Mouse (Mus musculus) telencephalon, adult 2 months (tissue): ENCODE measurements around the gene Ptpn23.
"Not testable (repeated sequence)": the region's sequence is repeated elsewhere in the genome, so short reads cannot be mapped to it uniquely, and the experiment has no call there.

Experiments
- DNase-seq: peaks from one replicate; pipeline ENCODE4 v3.0.0-alpha.2; 2011; ENCODE audit warnings: low read depth, low spot score

The Ptpn23 gene

GRCm38 (mm10) chr9:110408099-110408773 is at the start of gene Ptpn23:
Gene Ptpn23, minus strand, starts transcription at chr9:110408213.
- peak; percentile 98 for DNase-seq

- DNase-seq, result no peak
Observed at GRCm38 (mm10) chr9:110452523-110452922, 44.5 kb upstream of the Ptpn23 start.

GRCm38 (mm10) chr9:110448857-110449617 is 41.0 kb upstream of the Ptpn23 start:
- peak; percentile 87 for DNase-seq

- no peak for DNase-seq
Observed at GRCm38 (mm10) chr9:110448356-110448755, 40.3 kb upstream of the Ptpn23 start.

- no peak for DNase-seq
Observed at GRCm38 (mm10) chr9:110440559-110440958, 32.5 kb upstream of the Ptpn23 start.

- no peak for DNase-seq
Observed at GRCm38 (mm10) chr9:110440049-110440448, 32.0 kb upstream of the Ptpn23 start.

GRCm38 (mm10) chr9:110436041-110436440 is 28.0 kb upstream of the Ptpn23 start:
- no peak for DNase-seq

GRCm38 (mm10) chr9:110433045-110433444 is 25.0 kb upstream of the Ptpn23 start:
- DNase-seq, result no peak

GRCm38 (mm10) chr9:110431241-110431640 is 23.2 kb upstream of the Ptpn23 start:
- DNase-seq, result peak; percentile 92

GRCm38 (mm10) chr9:110419511-110420112 is 11.6 kb upstream of the Ptpn23 start, which contains the start of gene Ngp:
Gene Ngp, plus strand, starts transcription at chr9:110419747.
- no peak for DNase-seq

GRCm38 (mm10) chr9:110413785-110414184 is 5.8 kb upstream of the Ptpn23 start:
- DNase-seq, result no peak

- no peak for DNase-seq
Observed at GRCm38 (mm10) chr9:110412926-110413325, 4.9 kb upstream of the Ptpn23 start.

- DNase-seq, result peak; percentile 55
Observed at GRCm38 (mm10) chr9:110410908-110411887, 3.2 kb upstream of the Ptpn23 start.

- no peak for DNase-seq
Observed at GRCm38 (mm10) chr9:110407311-110408098, 508 bp downstream of the Ptpn23 start.

GRCm38 (mm10) chr9:110403240-110403639 is 4.8 kb downstream of the Ptpn23 start:
- DNase-seq, result not testable (repeated sequence)

- DNase-seq, result no peak
Observed at GRCm38 (mm10) chr9:110402731-110403130, 5.3 kb downstream of the Ptpn23 start.

GRCm38 (mm10) chr9:110400650-110401049 is 7.4 kb downstream of the Ptpn23 start:
- no peak for DNase-seq

GRCm38 (mm10) chr9:110393295-110393694 is 14.7 kb downstream of the Ptpn23 start:
- DNase-seq, result no peak

GRCm38 (mm10) chr9:110390843-110391242 is 17.2 kb downstream of the Ptpn23 start:
- DNase-seq, result no peak

GRCm38 (mm10) chr9:110388011-110388410 is 20.0 kb downstream of the Ptpn23 start:
- no peak for DNase-seq
